Mouse (Mus musculus): ENCODE measurements around the gene Borcs7. TPM values are rescaled to one million over a fixed set of nuclear protein-coding genes. Genes with fewer than 3 reads are reported as not detected.

Gene Borcs7
- 4.0 and 6.2 TPM in 2 replicates for polyA plus RNA-seq (2011; ENCODE audit: insufficient read depth, insufficient read length, low replicate concordance, missing spikeins)

- Histone ChIP-seq H3K4me1 (ENCODE audit: control insufficient read depth, insufficient read depth, low read length) (peaks cover 2% of the 10 kb centered on the region; the same call in 1 of the 2 replicates), H3K27ac (ENCODE audit: control insufficient read depth, insufficient read depth, low read depth, low read length, poor library complexity) (peak within 1 kb of the TSS; percentile 69), H3K4me3 (replicated peaks; ENCODE audit: control insufficient read depth, low read depth, low read length) (peak within 1 kb of the TSS; percentile 99)
- TF ChIP-seq POLR2A (IDR thresholded peaks at IDR 0.05; ENCODE audit: borderline replicate concordance, control insufficient read depth, low read depth, low read length) (peak; percentile 67; the same call in 1 of the 2 replicates), CTCF (IDR thresholded peaks at IDR 0.05; ENCODE audit: control insufficient read depth, insufficient read depth, low read length) (no peak)
- 3% methylated on average over 44 of the region's 44 CpGs for WGBS
These were observed at the start of gene Borcs7 for GRCm38 (mm10) chr19:46689460-46690372. Borcs7 (plus strand) TSS chr19:46689906.

DNA sequence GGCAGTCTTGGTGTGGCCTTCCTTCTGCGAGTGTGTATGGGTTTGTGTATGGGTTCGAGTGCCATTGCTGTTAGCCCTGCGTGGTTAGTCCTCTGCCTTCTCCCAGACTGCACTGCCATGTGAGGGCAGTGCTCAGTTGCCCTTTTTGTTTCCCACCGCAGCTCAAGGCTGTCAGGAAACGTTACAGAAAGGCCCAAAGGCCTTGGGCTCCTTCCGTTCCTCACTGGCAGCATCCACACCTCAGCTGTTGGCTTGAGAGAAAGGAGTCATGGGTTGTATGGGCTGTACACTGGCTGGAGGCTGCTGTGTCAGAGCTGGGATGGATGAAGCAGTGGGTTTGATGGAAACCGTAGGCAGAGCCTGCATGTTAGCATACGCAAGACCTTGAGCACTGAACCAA, 48.9 kb upstream of the Borcs7 start:
- TF ChIP-seq CTCF (IDR thresholded peaks at IDR 0.05; ENCODE audit: control insufficient read depth, insufficient read depth, low read length), result no peak
- no peak for TF ChIP-seq POLR2A (IDR thresholded peaks at IDR 0.05; ENCODE audit: borderline replicate concordance, control insufficient read depth, low read depth, low read length)
- Histone ChIP-seq H3K4me3 (replicated peaks; ENCODE audit: control insufficient read depth, low read depth, low read length) (no peak overlapping the region), H3K4me1 (ENCODE audit: control insufficient read depth, insufficient read depth, low read length) (peaks cover 1% of the 10 kb centered on the region), H3K27ac (ENCODE audit: control insufficient read depth, insufficient read depth, low read depth, low read length, poor library complexity) (no peak overlapping the region)
- WGBS, result 80% methylated on average over 8 of the region's 8 CpGs

DNA sequence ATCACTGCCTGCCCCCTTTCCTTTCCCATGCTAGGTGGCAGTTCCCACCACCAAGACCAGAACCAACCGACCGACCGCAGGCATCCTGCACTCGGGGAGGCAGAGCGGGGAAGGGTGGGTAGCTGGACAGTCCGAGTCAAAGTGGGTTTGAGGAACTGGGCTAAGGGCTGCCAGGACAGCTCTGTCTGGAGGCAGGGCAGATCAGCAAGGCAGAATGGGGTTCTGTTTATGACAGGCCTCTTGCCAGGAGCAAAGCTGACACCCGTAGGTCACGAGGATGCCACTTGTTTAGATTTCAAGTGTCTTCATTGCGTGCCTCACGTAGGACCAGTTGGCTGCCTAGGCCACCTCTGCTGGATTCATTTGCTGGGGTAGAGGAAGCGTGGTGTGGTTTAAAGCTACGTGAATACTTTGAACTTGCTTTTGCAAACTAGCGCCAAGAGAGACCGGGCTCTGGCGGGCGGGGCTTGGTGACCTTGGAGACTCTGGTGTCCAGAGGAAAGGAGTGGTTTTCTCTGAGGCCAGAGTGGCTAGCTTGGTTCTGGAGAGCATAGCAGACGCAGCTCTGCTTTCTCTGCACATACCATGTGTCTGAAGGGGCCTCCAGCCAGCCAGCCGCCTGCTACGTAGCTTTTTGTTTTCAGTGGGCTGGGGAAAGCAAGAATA, 48.2 kb upstream of the Borcs7 start:
- 54% methylated on average over 19 of the region's 19 CpGs for WGBS
- Histone ChIP-seq H3K4me1 (ENCODE audit: control insufficient read depth, insufficient read depth, low read length) (peaks cover 1% of the 10 kb centered on the region), H3K4me3 (replicated peaks; ENCODE audit: control insufficient read depth, low read depth, low read length) (no peak overlapping the region), H3K27ac (ENCODE audit: control insufficient read depth, insufficient read depth, low read depth, low read length, poor library complexity) (no peak overlapping the region)
- TF ChIP-seq CTCF (IDR thresholded peaks at IDR 0.05; ENCODE audit: control insufficient read depth, insufficient read depth, low read length) (no peak), POLR2A (IDR thresholded peaks at IDR 0.05; ENCODE audit: borderline replicate concordance, control insufficient read depth, low read depth, low read length) (no peak)

DNA sequence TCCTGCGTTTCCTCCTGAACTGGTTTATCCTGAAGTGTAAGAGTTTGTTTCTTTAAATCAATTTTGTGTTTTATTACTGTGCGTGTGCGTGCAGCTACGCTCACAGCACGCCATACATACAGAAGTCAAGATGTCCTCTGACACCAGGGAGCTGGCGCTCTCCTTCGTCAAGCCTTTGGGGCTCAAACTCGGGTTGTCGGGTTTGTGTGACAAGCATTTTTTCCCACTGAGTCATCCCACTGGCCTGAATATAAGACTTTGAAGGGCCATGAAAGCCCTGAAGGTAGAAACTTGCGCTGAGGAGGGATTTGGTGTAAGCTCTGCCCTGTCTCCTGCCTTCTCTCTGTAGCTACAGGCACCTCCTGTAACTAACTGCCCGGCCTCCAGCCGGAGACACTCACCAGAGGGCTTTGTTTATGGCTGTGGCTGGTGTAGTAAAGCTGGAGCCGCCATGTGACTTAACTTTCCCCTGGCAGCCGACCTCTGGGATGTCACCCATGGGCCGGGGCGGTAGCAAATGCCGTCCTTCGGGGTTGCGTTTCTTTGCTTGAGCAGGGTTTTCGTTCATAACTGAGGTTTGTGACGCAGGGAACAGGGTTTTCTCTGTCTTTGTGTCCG, 47.5 kb upstream of the Borcs7 start:
- no peak overlapping the region for H3K4me3 ChIP-seq (replicated peaks; ENCODE audit: control insufficient read depth, low read depth, low read length)
- H3K27ac ChIP-seq (ENCODE audit: control insufficient read depth, insufficient read depth, low read depth, low read length, poor library complexity), result no peak overlapping the region
- 87% methylated on average over 22 of the region's 22 CpGs for WGBS
- peaks cover 1% of the 10 kb centered on the region for H3K4me1 ChIP-seq (ENCODE audit: control insufficient read depth, insufficient read depth, low read length)
- TF ChIP-seq CTCF (IDR thresholded peaks at IDR 0.05; ENCODE audit: control insufficient read depth, insufficient read depth, low read length) (no peak), POLR2A (IDR thresholded peaks at IDR 0.05; ENCODE audit: borderline replicate concordance, control insufficient read depth, low read depth, low read length) (no peak)

DNA sequence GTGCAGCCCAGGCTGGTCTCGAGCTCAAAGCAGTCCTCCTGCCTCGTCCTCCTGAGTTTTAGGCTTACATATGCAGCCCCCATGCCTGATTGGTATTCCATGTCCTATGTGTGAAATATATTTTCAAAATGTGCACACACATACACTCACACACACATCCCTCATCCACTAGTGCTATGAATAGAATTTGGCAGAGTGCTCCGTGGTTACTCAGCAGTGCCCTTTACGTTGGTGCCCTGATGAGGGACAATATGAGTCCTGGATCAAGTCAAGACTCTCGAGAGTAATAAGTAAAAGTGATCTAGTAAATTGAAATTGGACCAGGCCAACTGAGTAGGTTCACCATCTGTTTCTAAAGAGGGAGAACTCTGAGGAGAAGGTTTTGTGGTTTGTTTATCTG, 46.5 kb upstream of the Borcs7 start:
- peaks cover 1% of the 10 kb centered on the region for H3K4me1 ChIP-seq (ENCODE audit: control insufficient read depth, insufficient read depth, low read length)
- TF ChIP-seq CTCF (IDR thresholded peaks at IDR 0.05; ENCODE audit: control insufficient read depth, insufficient read depth, low read length), result no peak
- no peak for TF ChIP-seq POLR2A (IDR thresholded peaks at IDR 0.05; ENCODE audit: borderline replicate concordance, control insufficient read depth, low read depth, low read length)
- 71% methylated on average over 5 of the region's 5 CpGs for WGBS
- H3K27ac ChIP-seq (ENCODE audit: control insufficient read depth, insufficient read depth, low read depth, low read length, poor library complexity), result no peak overlapping the region
- H3K4me3 ChIP-seq (replicated peaks; ENCODE audit: control insufficient read depth, low read depth, low read length), result no peak overlapping the region

GRCm38 (mm10) chr19:46644343-46644792, 45.3 kb upstream of the Borcs7 start:
- Histone ChIP-seq H3K4me1 (ENCODE audit: control insufficient read depth, insufficient read depth, low read length) (peaks cover 1% of the 10 kb centered on the region), H3K4me3 (replicated peaks; ENCODE audit: control insufficient read depth, low read depth, low read length) (no peak overlapping the region), H3K27ac (ENCODE audit: control insufficient read depth, insufficient read depth, low read depth, low read length, poor library complexity) (no peak overlapping the region)
- WGBS, result 88% methylated on average over 10 of the region's 10 CpGs
- TF ChIP-seq CTCF (IDR thresholded peaks at IDR 0.05; ENCODE audit: control insufficient read depth, insufficient read depth, low read length) (no peak), POLR2A (IDR thresholded peaks at IDR 0.05; ENCODE audit: borderline replicate concordance, control insufficient read depth, low read depth, low read length) (no peak)

- H3K4me3 ChIP-seq (replicated peaks; ENCODE audit: control insufficient read depth, low read depth, low read length), result no peak overlapping the region
- H3K27ac ChIP-seq (ENCODE audit: control insufficient read depth, insufficient read depth, low read depth, low read length, poor library complexity), result no peak overlapping the region
- peaks cover 1% of the 10 kb centered on the region for H3K4me1 ChIP-seq (ENCODE audit: control insufficient read depth, insufficient read depth, low read length)
- TF ChIP-seq POLR2A (IDR thresholded peaks at IDR 0.05; ENCODE audit: borderline replicate concordance, control insufficient read depth, low read depth, low read length) (no peak), CTCF (IDR thresholded peaks at IDR 0.05; ENCODE audit: control insufficient read depth, insufficient read depth, low read length) (no peak)
- 81% methylated on average over 12 of the region's 12 CpGs for WGBS
These were observed 44.7 kb upstream of the Borcs7 start for GRCm38 (mm10) chr19:46644793-46645602.
